Mouse (Mus musculus): ENCODE results near the gene Zbtb7b. TPM values are rescaled to one million over a fixed set of nuclear protein-coding genes. Genes with fewer than 3 reads are reported as not detected.
A peak's percentile ranks its signal among the peaks of the same experiment; 100 is the strongest.

Gene Zbtb7b
- polyA plus RNA-seq, 1 experiment: 47.0 TPM

- peaks cover 19% of the 10 kb centered on the region for H3K36me3 ChIP-seq (ENCODE audit: control insufficient read depth, insufficient read depth)
- H3K27me3 ChIP-seq (ENCODE audit: control insufficient read depth, insufficient read depth, insufficient read length): no peaks in the 10 kb centered on the region
- no peak overlapping the region for H3ac ChIP-seq (ENCODE audit: control insufficient read depth, insufficient read length)
- no peak overlapping the region for H3K4me3 ChIP-seq
- no peak overlapping the region for H3K4me2 ChIP-seq (ENCODE audit: low read depth)
- TF ChIP-seq USF1 (IDR thresholded peaks at IDR 0.05; ENCODE audit: low read depth) (no peak), SRF (IDR thresholded peaks at IDR 0.05; ENCODE audit: control insufficient read depth, insufficient read length, low read depth) (no peak), MYOG (IDR thresholded peaks at IDR 0.05; ENCODE audit: control insufficient read depth in 1 of 3, insufficient read depth in 1 of 3, insufficient read length in 2 of 3, low read depth in 2 of 3) (no peak), POLR2AphosphoS2 (IDR thresholded peaks at IDR 0.05; ENCODE audit: insufficient read length, low read depth) (no peak), REST (IDR thresholded peaks at IDR 0.05; ENCODE audit: insufficient read depth, insufficient read length) (no peak), POLR2A (IDR thresholded peaks at IDR 0.05; ENCODE audit: insufficient read length, low read depth) (no peak), MYOD1 (IDR thresholded peaks at IDR 0.05; ENCODE audit: control insufficient read depth in 1 of 3, insufficient read length in 2 of 3, low read depth in 2 of 3) (no peak), CEBPB (IDR thresholded peaks at IDR 0.05; ENCODE audit: insufficient read depth, poor library complexity, severe bottlenecking) (no peak), TCF3 (IDR thresholded peaks at IDR 0.05; ENCODE audit: insufficient read length, low read depth) (no peak), E2F4 (IDR thresholded peaks at IDR 0.05; ENCODE audit: insufficient read depth) (no peak)
- peaks cover 27% of the 10 kb centered on the region for H3K79me2 ChIP-seq (ENCODE audit: control insufficient read depth, insufficient read depth)
Measured at GRCm38 (mm10) chr3:89425876-89426275, 31.3 kb upstream of the Zbtb7b start.

- H3K27me3 ChIP-seq (ENCODE audit: control insufficient read depth, insufficient read depth, insufficient read length): no peaks in the 10 kb centered on the region
- TF ChIP-seq USF1 (IDR thresholded peaks at IDR 0.05; ENCODE audit: low read depth): no peak
- no peak for TF ChIP-seq MYOD1 (IDR thresholded peaks at IDR 0.05; ENCODE audit: control insufficient read depth in 1 of 3, insufficient read length in 2 of 3, low read depth in 2 of 3)
- TF ChIP-seq E2F4 (IDR thresholded peaks at IDR 0.05; ENCODE audit: insufficient read depth): no peak
- no peak for TF ChIP-seq CEBPB (IDR thresholded peaks at IDR 0.05; ENCODE audit: insufficient read depth, poor library complexity, severe bottlenecking)
- TF ChIP-seq SRF (IDR thresholded peaks at IDR 0.05; ENCODE audit: control insufficient read depth, insufficient read length, low read depth): no peak
- TF ChIP-seq REST (IDR thresholded peaks at IDR 0.05; ENCODE audit: insufficient read depth, insufficient read length): no peak
- TF ChIP-seq TCF12 (IDR thresholded peaks at IDR 0.05; ENCODE audit: insufficient read depth, poor library complexity, severe bottlenecking): no peak
- TF ChIP-seq POLR2AphosphoS2 (IDR thresholded peaks at IDR 0.05; ENCODE audit: insufficient read length, low read depth): no peak
- TF ChIP-seq MYOG (IDR thresholded peaks at IDR 0.05; ENCODE audit: control insufficient read depth in 1 of 3, insufficient read depth in 1 of 3, insufficient read length in 2 of 3, low read depth in 2 of 3): no peak
- no peak for TF ChIP-seq POLR2A (IDR thresholded peaks at IDR 0.05; ENCODE audit: insufficient read length, low read depth)
- no peak for TF ChIP-seq MAX (IDR thresholded peaks at IDR 0.05; ENCODE audit: low read depth)
- no peak for TF ChIP-seq TCF3 (IDR thresholded peaks at IDR 0.05; ENCODE audit: insufficient read length, low read depth)
- H3K4me2 ChIP-seq (ENCODE audit: low read depth): no peak overlapping the region
- H3K79me2 ChIP-seq (ENCODE audit: control insufficient read depth, insufficient read depth): peaks cover 30% of the 10 kb centered on the region
- H3K36me3 ChIP-seq (ENCODE audit: control insufficient read depth, insufficient read depth): peaks cover 19% of the 10 kb centered on the region
- H3K4me3 ChIP-seq: no peak overlapping the region
- no peak overlapping the region for H3ac ChIP-seq (ENCODE audit: control insufficient read depth, insufficient read length)
Measured at GRCm38 (mm10) chr3:89425141-89425525, 30.6 kb upstream of the Zbtb7b start.

GRCm38 (mm10) chr3:89424416-89425140 lies 30.0 kb upstream of the Zbtb7b start:
- Histone ChIP-seq H3K36me3 (ENCODE audit: control insufficient read depth, insufficient read depth) (peaks cover 19% of the 10 kb centered on the region), H3K79me2 (ENCODE audit: control insufficient read depth, insufficient read depth) (peaks cover 35% of the 10 kb centered on the region), H3ac (ENCODE audit: control insufficient read depth, insufficient read length) (no peak overlapping the region), H3K4me2 (ENCODE audit: low read depth) (no peak overlapping the region), H3K4me3 (no peak overlapping the region), H3K27me3 (ENCODE audit: control insufficient read depth, insufficient read depth, insufficient read length) (no peaks in the 10 kb centered on the region)
- TF ChIP-seq CEBPB (IDR thresholded peaks at IDR 0.05; ENCODE audit: insufficient read depth, poor library complexity, severe bottlenecking): peak; percentile 3; the same call in 1 of the 2 replicates
- TF ChIP-seq MYOG (IDR thresholded peaks at IDR 0.05; ENCODE audit: control insufficient read depth in 1 of 3, insufficient read depth in 1 of 3, insufficient read length in 2 of 3, low read depth in 2 of 3): peak in 1 of 3 experiments; percentile 4
- no peak for TF ChIP-seq TCF3 (IDR thresholded peaks at IDR 0.05; ENCODE audit: insufficient read length, low read depth)

GRCm38 (mm10) chr3:89422556-89423205 lies 28.1 kb upstream of the Zbtb7b start:
- Histone ChIP-seq H3ac (ENCODE audit: control insufficient read depth, insufficient read length) (no peak overlapping the region), H3K4me2 (ENCODE audit: low read depth) (peak overlapping the region; percentile 88), H3K79me2 (ENCODE audit: control insufficient read depth, insufficient read depth) (peaks cover 37% of the 10 kb centered on the region), H3K4me3 (peak overlapping the region; percentile 63), H3K27me3 (ENCODE audit: control insufficient read depth, insufficient read depth, insufficient read length) (no peaks in the 10 kb centered on the region), H3K36me3 (ENCODE audit: control insufficient read depth, insufficient read depth) (peaks cover 19% of the 10 kb centered on the region)
- TF ChIP-seq MAX (IDR thresholded peaks at IDR 0.05; ENCODE audit: low read depth): no peak
- no peak for TF ChIP-seq TCF12 (IDR thresholded peaks at IDR 0.05; ENCODE audit: insufficient read depth, poor library complexity, severe bottlenecking)
- TF ChIP-seq SRF (IDR thresholded peaks at IDR 0.05; ENCODE audit: control insufficient read depth, insufficient read length, low read depth): no peak
- TF ChIP-seq USF1 (IDR thresholded peaks at IDR 0.05; ENCODE audit: low read depth): no peak
- no peak for TF ChIP-seq MYOG (IDR thresholded peaks at IDR 0.05; ENCODE audit: control insufficient read depth in 1 of 3, insufficient read depth in 1 of 3, insufficient read length in 2 of 3, low read depth in 2 of 3)
- TF ChIP-seq TCF3 (IDR thresholded peaks at IDR 0.05; ENCODE audit: insufficient read length, low read depth): no peak
- no peak for TF ChIP-seq CEBPB (IDR thresholded peaks at IDR 0.05; ENCODE audit: insufficient read depth, poor library complexity, severe bottlenecking)

All from myocyte (in vitro differentiated cells).